19 mouse cellular contexts compared by ENCODE assay signal in genomic region chr1:76075213-76075612, GRCm38 (mm10).
DNase-seq lines count a peak whose midpoint lies in the region; ATAC-seq and TF ChIP-seq lines count a peak whose summit lies in the region.
"Had no signal": no experiment of that assay in that cellular context is flagged by ENCODE, and none has a peak within 500 bp of the region (broad histone marks: within the 10 kb centered on the region; RNA-seq: fewer than 3 reads in every experiment).

No protein-coding gene starts in this region.

- H3K9ac ChIP-seq in forebrain, postnatal 0 days = no peak overlapping the region
- no peak overlapping the region for H3K9ac ChIP-seq in midbrain, embryonic 11.5 days (ENCODE audit: low read length)
- no peak overlapping the region for H3K9ac ChIP-seq in midbrain, embryonic 16.5 days (ENCODE audit: low read depth, low read length)
- no peak overlapping the region for H3K9ac ChIP-seq in hindbrain, embryonic 15.5 days
- no peak overlapping the region for H3K9ac ChIP-seq in liver, postnatal 0 days (replicated peaks)
- H3K9ac ChIP-seq: intestine, embryonic 15.5 days; kidney, embryonic 15.5 days; lung, embryonic 14.5 days; midbrain, embryonic 15.5 days had no signal

- ATAC-seq in forebrain, postnatal 0 days = no peak
- ATAC-seq in midbrain, embryonic 11.5 days (ENCODE audit: low FRiP score) = no peak
- ATAC-seq in midbrain, embryonic 16.5 days = no peak
- no peak for ATAC-seq in hindbrain, embryonic 15.5 days (ENCODE audit: low FRiP score, low read depth)
- no peak for ATAC-seq in liver, postnatal 0 days
- ATAC-seq: intestine, embryonic 15.5 days; midbrain, embryonic 15.5 days had no signal

- WGBS in forebrain, embryonic 10.5 days = 71% methylated on average over 3 of the region's 3 CpGs
- 58% methylated on average over 3 of the region's 3 CpGs for WGBS in forebrain, postnatal 0 days
- WGBS in midbrain, embryonic 11.5 days = 75% methylated on average over 3 of the region's 3 CpGs
- 66% methylated on average over 3 of the region's 3 CpGs for WGBS in midbrain, embryonic 16.5 days
- 61% methylated on average over 3 of the region's 3 CpGs for WGBS in hindbrain, embryonic 15.5 days
- WGBS in liver, postnatal 0 days (ENCODE audit: insufficient replicate concordance) = 57% methylated on average over 3 of the region's 3 CpGs

- no peaks in the 10 kb centered on the region for H3K36me3 ChIP-seq in forebrain, embryonic 10.5 days (replicated peaks)
- H3K36me3 ChIP-seq in forebrain, postnatal 0 days (ENCODE audit: insufficient read depth) = no peaks in the 10 kb centered on the region
- H3K36me3 ChIP-seq in midbrain, embryonic 11.5 days (ENCODE audit: control insufficient read depth, insufficient read depth, low read length) = no peaks in the 10 kb centered on the region
- no peaks in the 10 kb centered on the region for H3K36me3 ChIP-seq in midbrain, embryonic 16.5 days (ENCODE audit: control insufficient read depth, insufficient read depth, low read length)
- H3K36me3 ChIP-seq in hindbrain, embryonic 15.5 days = no peaks in the 10 kb centered on the region
- no peaks in the 10 kb centered on the region for H3K36me3 ChIP-seq in liver, postnatal 0 days (replicated peaks; ENCODE audit: insufficient read depth, low read length)
- H3K36me3 ChIP-seq: heart, embryonic 10.5 days; intestine, embryonic 15.5 days; kidney, embryonic 15.5 days; midbrain, embryonic 15.5 days had no signal

- H3K27ac ChIP-seq in forebrain, embryonic 10.5 days = peak overlapping the region; percentile 48; the same call in 1 of the 2 replicates
- H3K27ac ChIP-seq in forebrain, postnatal 0 days (ENCODE audit: low read depth, low read length) = no peak overlapping the region
- H3K27ac ChIP-seq in midbrain, embryonic 11.5 days (ENCODE audit: low read depth, low read length) = no peak overlapping the region
- no peak overlapping the region for H3K27ac ChIP-seq in midbrain, embryonic 16.5 days (ENCODE audit: low read length)
- H3K27ac ChIP-seq in hindbrain, embryonic 15.5 days (replicated peaks) = peak overlapping the region; percentile 60; the same call in 1 of the 2 replicates
- H3K27ac ChIP-seq in liver, postnatal 0 days (ENCODE audit: low read depth) = no peak overlapping the region
- H3K27ac ChIP-seq: heart, embryonic 10.5 days; intestine, embryonic 15.5 days; kidney, embryonic 15.5 days; left cerebral cortex, adult 2 months; macrophage; midbrain, embryonic 15.5 days had no signal

- no peak for TF ChIP-seq CTCF in forebrain, postnatal 0 days (IDR thresholded peaks at IDR 0.05; ENCODE audit: low read depth)
- no peak for TF ChIP-seq CTCF in liver, postnatal 0 days (IDR thresholded peaks at IDR 0.05; ENCODE audit: low read depth)

- no peak overlapping the region for H3K4me2 ChIP-seq in forebrain, postnatal 0 days (ENCODE audit: low read depth)
- H3K4me2 ChIP-seq in midbrain, embryonic 11.5 days = no peak overlapping the region
- H3K4me2 ChIP-seq in midbrain, embryonic 16.5 days (ENCODE audit: low read length) = no peak overlapping the region
- no peak overlapping the region; the same call in 1 of the 2 replicates for H3K4me2 ChIP-seq in hindbrain, embryonic 15.5 days
- H3K4me2 ChIP-seq in liver, postnatal 0 days (ENCODE audit: low read depth, low read length) = no peak overlapping the region
- H3K4me2 ChIP-seq: intestine, embryonic 15.5 days; kidney, embryonic 15.5 days; lung, embryonic 14.5 days had no signal

- TF ChIP-seq EP300 in liver, postnatal 0 days (IDR thresholded peaks at IDR 0.05; ENCODE audit: low read depth) = no peak

- no peaks in the 10 kb centered on the region for H3K9me3 ChIP-seq in forebrain, embryonic 10.5 days
- H3K9me3 ChIP-seq in forebrain, postnatal 0 days (ENCODE audit: low read length) = no peaks in the 10 kb centered on the region
- H3K9me3 ChIP-seq in midbrain, embryonic 11.5 days (ENCODE audit: control insufficient read depth, low read length) = no peaks in the 10 kb centered on the region
- H3K9me3 ChIP-seq in midbrain, embryonic 16.5 days (replicated peaks; ENCODE audit: control insufficient read depth, low read length, poor library complexity, severe bottlenecking) = no peaks in the 10 kb centered on the region
- no peaks in the 10 kb centered on the region for H3K9me3 ChIP-seq in hindbrain, embryonic 15.5 days
- H3K9me3 ChIP-seq in liver, postnatal 0 days (ENCODE audit: low read length) = no peaks in the 10 kb centered on the region
- H3K9me3 ChIP-seq: heart, embryonic 10.5 days; intestine, embryonic 15.5 days; kidney, embryonic 15.5 days; midbrain, embryonic 15.5 days had no signal

- H3K4me1 ChIP-seq in forebrain, embryonic 10.5 days = peaks cover 40% of the 10 kb centered on the region
- no peaks in the 10 kb centered on the region for H3K4me1 ChIP-seq in forebrain, postnatal 0 days (ENCODE audit: insufficient read depth)
- peaks cover 4% of the 10 kb centered on the region; the same call in 1 of the 2 replicates for H3K4me1 ChIP-seq in midbrain, embryonic 11.5 days (ENCODE audit: control insufficient read depth, insufficient read depth, low read length)
- H3K4me1 ChIP-seq in midbrain, embryonic 16.5 days (ENCODE audit: control insufficient read depth, insufficient read depth, low read length) = peaks cover 11% of the 10 kb centered on the region
- H3K4me1 ChIP-seq in hindbrain, embryonic 15.5 days (replicated peaks) = peaks cover 26% of the 10 kb centered on the region
- H3K4me1 ChIP-seq in liver, postnatal 0 days (ENCODE audit: insufficient read depth) = no peaks in the 10 kb centered on the region
- H3K4me1 ChIP-seq: kidney, embryonic 15.5 days had no signal

- H3K27me3 ChIP-seq in forebrain, embryonic 10.5 days (ENCODE audit: poor library complexity, severe bottlenecking) = no peaks in the 10 kb centered on the region
- no peaks in the 10 kb centered on the region for H3K27me3 ChIP-seq in forebrain, postnatal 0 days (ENCODE audit: insufficient read depth, low read length)
- no peaks in the 10 kb centered on the region for H3K27me3 ChIP-seq in midbrain, embryonic 11.5 days (ENCODE audit: control insufficient read depth, insufficient read depth, low read length)
- H3K27me3 ChIP-seq in midbrain, embryonic 16.5 days (ENCODE audit: control insufficient read depth, insufficient read depth, low read depth, low read length) = no peaks in the 10 kb centered on the region
- no peaks in the 10 kb centered on the region for H3K27me3 ChIP-seq in hindbrain, embryonic 15.5 days
- H3K27me3 ChIP-seq in liver, postnatal 0 days (ENCODE audit: insufficient read depth, low read length) = no peaks in the 10 kb centered on the region
- H3K27me3 ChIP-seq: intestine, embryonic 15.5 days; kidney, embryonic 15.5 days; midbrain, embryonic 15.5 days had no signal

- no peak for DNase-seq in forebrain, embryonic 10.5 days (ENCODE audit: extremely low spot score, low spot score)
- DNase-seq in forebrain, postnatal 0 days = no peak
- DNase-seq in midbrain, embryonic 11.5 days (ENCODE audit: low spot score, missing footprints) = peak; percentile 80
- peak; percentile 52 for DNase-seq in retina, embryonic 14.5 days (ENCODE audit: low spot score)
- DNase-seq in liver, postnatal 0 days = no peak
- no peak for DNase-seq in frontal cortex, postnatal 14 days (ENCODE audit: low spot score in 2 of 2)
- DNase-seq: cerebellum, adult 11 months; cerebellum, postnatal 25 days; gastrocnemius, postnatal 14 days; lung, embryonic 14.5 days; thymus, postnatal 36 days had no signal

- no peak overlapping the region for H3K4me3 ChIP-seq in forebrain, embryonic 10.5 days
- H3K4me3 ChIP-seq in forebrain, postnatal 0 days (ENCODE audit: low read depth, low read length) = no peak overlapping the region
- no peak overlapping the region for H3K4me3 ChIP-seq in midbrain, embryonic 11.5 days (ENCODE audit: low read depth, low read length)
- no peak overlapping the region for H3K4me3 ChIP-seq in midbrain, embryonic 16.5 days (ENCODE audit: low read depth, low read length)
- no peak overlapping the region for H3K4me3 ChIP-seq in hindbrain, embryonic 15.5 days
- H3K4me3 ChIP-seq in liver, postnatal 0 days (ENCODE audit: low read depth, low read length) = no peak overlapping the region
- H3K4me3 ChIP-seq: heart, embryonic 10.5 days; intestine, embryonic 15.5 days; kidney, embryonic 15.5 days; left cerebral cortex, adult 2 months; midbrain, embryonic 15.5 days had no signal

Comparison
In these comparisons a context has a peak if more than half of its experiments do, and no peak if none do; other contexts are left out.
1. H3K27ac ChIP-seq: peak in forebrain, embryonic 10.5 days (single experiment) and hindbrain, embryonic 15.5 days (single experiment); none in forebrain, postnatal 0 days (single experiment), midbrain, embryonic 11.5 days (single experiment), midbrain, embryonic 16.5 days (single experiment) and liver, postnatal 0 days (single experiment).
2. DNase-seq: peak in midbrain, embryonic 11.5 days (single experiment) and retina, embryonic 14.5 days (single experiment); none in forebrain, embryonic 10.5 days (single experiment), forebrain, postnatal 0 days (single experiment), liver, postnatal 0 days (single experiment) and frontal cortex, postnatal 14 days (0 of 2).